Mouse (Mus musculus) left cerebral cortex, adult 9 months (tissue): ENCODE measurements around the gene Ccdc148.

Experiments used
- DNase-seq, 2 experiments: peaks; one replicate each; pipeline ENCODE4 v3.0.0; 2022; ENCODE audit warnings: low spot score in 2 of 2

The Ccdc148 gene

DNA sequence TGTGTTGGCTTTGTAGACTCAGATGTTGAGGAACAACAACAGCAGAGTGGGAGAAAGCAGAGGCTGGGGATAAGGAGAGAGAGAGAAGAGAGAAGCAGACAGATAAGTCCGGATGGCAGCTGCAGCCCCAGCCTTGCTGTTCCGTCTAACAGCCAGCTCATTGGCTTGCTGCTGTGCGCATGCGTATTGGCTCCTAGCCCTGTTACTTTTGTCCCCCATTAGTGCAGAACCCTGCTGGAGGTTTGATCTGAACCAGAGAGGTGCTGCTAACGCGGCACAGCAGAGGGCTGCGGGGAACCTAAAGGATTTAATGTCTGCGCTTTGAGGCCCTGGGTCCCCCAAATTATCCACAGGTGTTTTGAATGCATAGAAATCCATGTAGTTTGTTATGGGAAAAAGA is 373.8 kb downstream of the Ccdc148 start:
- no peak for DNase-seq

DNA sequence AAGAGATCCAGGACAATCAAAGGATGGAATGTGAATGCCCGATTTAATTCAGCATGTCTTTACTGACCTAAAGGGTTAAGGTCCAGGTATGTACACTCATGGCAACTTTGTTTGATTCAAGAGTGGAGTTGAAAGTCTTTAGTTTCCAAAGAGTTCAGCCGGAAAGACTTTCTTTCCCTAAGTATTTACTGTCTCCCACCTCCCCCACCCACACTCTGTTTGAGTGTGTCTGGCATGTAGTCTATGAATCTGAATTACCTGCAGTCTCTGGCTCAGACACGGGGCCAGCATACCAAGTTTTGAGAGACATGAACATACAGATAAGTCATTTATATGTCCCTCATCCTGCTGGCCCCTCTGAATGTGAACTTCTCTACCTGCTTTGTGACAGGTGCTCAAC is 374.3 kb downstream of the Ccdc148 start:
- no peak for DNase-seq

DNA sequence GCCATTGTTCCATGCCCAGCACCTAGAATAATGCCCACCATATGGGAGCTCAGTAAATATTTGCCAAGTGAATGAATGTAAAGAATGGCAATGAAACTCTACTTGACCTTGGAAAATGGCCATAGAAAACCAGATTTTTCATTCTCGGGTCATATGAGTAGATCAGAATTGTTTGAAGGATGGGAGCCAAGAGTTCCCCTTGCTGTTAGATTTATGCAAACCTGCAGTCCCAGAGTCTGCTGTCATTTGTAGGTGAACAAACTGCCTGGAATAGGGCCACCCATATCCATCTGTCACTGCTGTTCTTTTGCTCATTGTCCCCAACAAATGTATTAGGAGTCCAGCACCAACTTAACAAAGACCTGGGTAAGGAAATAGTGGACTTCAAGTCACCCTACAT is 377.0 kb downstream of the Ccdc148 start:
- no peak for DNase-seq

DNA sequence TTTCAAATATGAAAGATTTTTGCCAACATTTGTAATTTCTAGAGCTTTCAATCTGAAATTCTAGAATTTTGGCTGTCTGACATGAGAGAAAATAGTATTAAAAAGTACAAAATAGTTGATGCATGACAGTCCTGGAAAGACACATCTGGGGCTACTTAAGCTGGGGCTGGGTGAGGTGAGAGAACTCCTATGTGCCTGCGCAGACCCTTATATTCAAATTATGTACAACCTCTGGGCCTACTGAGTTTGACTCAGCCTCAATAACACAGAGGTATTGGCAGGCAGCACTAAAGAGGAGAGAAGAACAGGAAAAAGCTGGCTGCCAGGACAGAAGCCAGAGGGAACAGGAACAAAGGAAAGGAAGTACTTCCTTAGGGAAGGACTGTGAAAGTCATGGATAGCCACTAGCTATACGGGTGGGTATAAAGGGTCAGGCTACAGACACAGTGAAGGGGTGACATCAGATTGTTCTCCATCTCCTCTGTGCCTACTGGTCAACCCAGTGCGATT is 381.4 kb downstream of the Ccdc148 start:
- DNase-seq = no peak

DNA sequence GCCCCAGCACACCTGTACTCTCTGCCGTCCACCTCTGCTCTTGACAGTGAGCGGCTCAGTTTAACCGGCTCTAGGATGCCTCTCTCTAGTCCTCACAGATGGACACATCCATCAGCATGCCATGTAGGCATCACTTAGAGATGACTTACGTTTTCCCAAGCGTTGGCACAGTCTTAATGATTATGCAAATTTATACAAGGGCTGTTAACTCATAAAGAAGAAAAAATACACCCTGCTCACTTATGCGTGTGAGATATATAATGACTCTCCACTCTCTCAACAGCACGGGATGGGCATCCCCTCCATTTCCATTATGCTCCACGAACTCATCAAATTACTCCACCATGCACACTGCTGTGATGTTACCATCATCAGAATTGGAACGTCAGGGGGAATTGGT is 386.6 kb downstream of the Ccdc148 start:
- no peak for DNase-seq
